Mouse (Mus musculus) liver, embryonic 14.5 days (tissue): ENCODE measurements at regions not wholly inside any gene's neighbourhood (a gene's known extent, or its start where the extent isn't known, plus 50 kb on each side); places are given as distances from the start of the nearest gene placed in this dataset.

ENCODE experiments used
- CTCF ChIP-seq: IDR thresholded peaks from 2 replicates; pipeline ENCODE4 v1.5.1; 2016; ENCODE audit warnings: antibody characterized with exemption, low read depth, control low read depth
- EP300 ChIP-seq: IDR thresholded peaks from 2 replicates; pipeline ENCODE4 v1.6.1; 2016; ENCODE audit warnings: antibody characterized with exemption, low read depth

DNA sequence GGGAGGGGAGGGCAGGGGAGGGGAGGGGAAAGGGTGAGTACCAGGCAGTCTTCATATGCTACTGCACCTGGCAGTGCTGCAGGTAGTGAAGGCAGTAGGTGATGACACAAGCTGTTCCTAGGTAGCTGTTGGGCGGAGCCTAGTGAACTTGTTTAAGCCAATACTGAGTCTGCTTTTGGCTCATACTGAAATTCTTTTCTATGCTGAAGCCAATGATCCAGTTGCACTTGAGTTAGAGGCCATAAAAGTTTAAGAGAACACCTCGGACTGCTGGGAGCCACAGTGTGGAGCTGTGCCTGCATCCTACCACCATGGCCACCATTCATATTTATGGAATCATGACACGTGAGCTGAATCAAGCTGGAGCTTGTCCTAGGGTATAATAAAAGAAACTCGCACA is 259.3 kb upstream of the Hs6st1 start:
- TF ChIP-seq EP300 (no peak), CTCF (no peak)
